Mouse (Mus musculus) hindbrain, embryonic 12.5 days (tissue): ENCODE measurements at regions not wholly inside any gene's neighbourhood (a gene's known extent, or its start where the extent isn't known, plus 50 kb on each side); places are given as distances from the start of the nearest gene placed in this dataset.

Experiments
- ATAC-seq: fragments of 200-750 bp; cut with Nextera tagmentation; 2 replicates; pipeline ENCODE4 v1.8.0; 2017; ENCODE audit warnings: moderate TSS enrichment; ENCODE audit not compliant: low FRiP score
- H3K27ac ChIP-seq: fragments of 300-500 bp; sonication (generic); 2 replicates; pipeline ENCODE4 v1.5.1; 2016; ENCODE audit warnings: mild to moderate bottlenecking
- H3K27me3 ChIP-seq: fragments of 300-500 bp; sonication (generic); 2 replicates; pipeline ENCODE4 v1.6.1; 2016; ENCODE audit warnings: mild to moderate bottlenecking
- H3K36me3 ChIP-seq: fragments of 300-500 bp; sonication (generic); 2 replicates; pipeline ENCODE4 v1.6.1; 2016; ENCODE audit warnings: mild to moderate bottlenecking
- H3K4me1 ChIP-seq: fragments of 300-500 bp; sonication (generic); 2 replicates; pipeline ENCODE4 v1.6.1; 2016
- H3K4me2 ChIP-seq: fragments of 300-500 bp; sonication (generic); replicated peaks from 2 replicates; pipeline ENCODE4 v1.6.1; 2016; ENCODE audit warnings: mild to moderate bottlenecking
- H3K4me3 ChIP-seq: fragments of 300-500 bp; sonication (generic); 2 replicates; pipeline ENCODE4 v1.5.1; 2016; ENCODE audit warnings: mild to moderate bottlenecking
- H3K9ac ChIP-seq: fragments of 300-500 bp; sonication (generic); 2 replicates; pipeline ENCODE4 v1.6.1; 2016; ENCODE audit warnings: mild to moderate bottlenecking, moderate library complexity
- H3K9me3 ChIP-seq: fragments of 300-500 bp; sonication (generic); replicated peaks from 2 replicates; pipeline ENCODE4 v1.6.1; 2016; ENCODE audit warnings: mild to moderate bottlenecking
- WGBS: fragments of 180-500 bp; shearing (Covaris S2); methylation state at CpG from one replicate; pipeline ENCODE4 v1.1.7; 2016; 5-methylcytosine and 5-hydroxymethylcytosine counted together

- 80% methylated on average over 3 of the region's 3 CpGs for WGBS
- Histone ChIP-seq H3K4me2 (no peak overlapping the region), H3K36me3 (no peaks in the 10 kb centered on the region), H3K4me3 (no peak overlapping the region), H3K9me3 (no peaks in the 10 kb centered on the region), H3K27me3 (no peaks in the 10 kb centered on the region), H3K9ac (no peak overlapping the region), H3K4me1 (no peaks in the 10 kb centered on the region), H3K27ac (no peak overlapping the region)
- no peak for ATAC-seq
Observed at GRCm38 (mm10) chr1:158124902-158125301, 231.2 kb downstream of the Brinp2 start.

- no peaks in the 10 kb centered on the region for H3K4me1 ChIP-seq
- no peak overlapping the region for H3K4me3 ChIP-seq
- H3K9ac ChIP-seq: no peak overlapping the region
- no peak for ATAC-seq
- 91% methylated on average over 2 of the region's 2 CpGs for WGBS
- no peaks in the 10 kb centered on the region for H3K9me3 ChIP-seq
- no peak overlapping the region for H3K27ac ChIP-seq
- H3K27me3 ChIP-seq: no peaks in the 10 kb centered on the region
- no peak overlapping the region for H3K4me2 ChIP-seq
- H3K36me3 ChIP-seq: no peaks in the 10 kb centered on the region
Observed at GRCm38 (mm10) chr1:158126272-158126671, 229.9 kb downstream of the Brinp2 start.

GRCm38 (mm10) chr1:158129243-158129770 lies 226.8 kb downstream of the Brinp2 start:
- no peak overlapping the region for H3K4me3 ChIP-seq
- no peak for ATAC-seq
- 90% methylated on average over 3 of the region's 3 CpGs for WGBS
- H3K9me3 ChIP-seq: no peaks in the 10 kb centered on the region
- H3K27ac ChIP-seq: no peak overlapping the region
- H3K27me3 ChIP-seq: no peaks in the 10 kb centered on the region
- H3K4me2 ChIP-seq: no peak overlapping the region
- no peaks in the 10 kb centered on the region for H3K4me1 ChIP-seq
- no peak overlapping the region for H3K9ac ChIP-seq
- no peaks in the 10 kb centered on the region for H3K36me3 ChIP-seq

- H3K27ac ChIP-seq: no peak overlapping the region
- H3K4me1 ChIP-seq: peaks cover 6% of the 10 kb centered on the region
- H3K27me3 ChIP-seq: no peaks in the 10 kb centered on the region
- H3K4me3 ChIP-seq: no peak overlapping the region
- 0 out of 2 replicates have a peak, but pooled peaks have one; percentile 58 for ATAC-seq
- H3K36me3 ChIP-seq: no peaks in the 10 kb centered on the region
- H3K9ac ChIP-seq: no peak overlapping the region
- H3K9me3 ChIP-seq: no peaks in the 10 kb centered on the region
- WGBS: 2% methylated on average over 3 of the region's 3 CpGs
- H3K4me2 ChIP-seq: no peak overlapping the region
Observed at GRCm38 (mm10) chr1:158147525-158147924, 208.6 kb downstream of the Brinp2 start.

- peaks cover 6% of the 10 kb centered on the region for H3K4me1 ChIP-seq
- H3K9me3 ChIP-seq: no peaks in the 10 kb centered on the region
- WGBS: 71% methylated on average over 5 of the region's 5 CpGs
- ATAC-seq: no peak
- no peaks in the 10 kb centered on the region for H3K36me3 ChIP-seq
- H3K27me3 ChIP-seq: no peaks in the 10 kb centered on the region
- H3K9ac ChIP-seq: no peak overlapping the region
- H3K4me2 ChIP-seq: no peak overlapping the region
- no peak overlapping the region for H3K27ac ChIP-seq
- no peak overlapping the region for H3K4me3 ChIP-seq
Observed at GRCm38 (mm10) chr1:158148035-158148434, 208.1 kb downstream of the Brinp2 start.

- no peaks in the 10 kb centered on the region for H3K36me3 ChIP-seq
- no peak overlapping the region for H3K9ac ChIP-seq
- H3K27ac ChIP-seq: no peak overlapping the region
- H3K4me2 ChIP-seq: no peak overlapping the region
- 73% methylated on average over 2 of the region's 2 CpGs for WGBS
- H3K4me3 ChIP-seq: no peak overlapping the region
- ATAC-seq: no peak
- H3K27me3 ChIP-seq: no peaks in the 10 kb centered on the region
- H3K9me3 ChIP-seq: no peaks in the 10 kb centered on the region
- H3K4me1 ChIP-seq: peaks cover 9% of the 10 kb centered on the region; the same call in 1 of the 2 replicates
Observed at GRCm38 (mm10) chr1:158161111-158161510, 195.0 kb downstream of the Brinp2 start.

- Histone ChIP-seq H3K9ac (no peak overlapping the region), H3K36me3 (no peaks in the 10 kb centered on the region), H3K4me2 (no peak overlapping the region), H3K9me3 (no peaks in the 10 kb centered on the region), H3K27me3 (no peaks in the 10 kb centered on the region), H3K4me1 (peaks cover 9% of the 10 kb centered on the region; the same call in 1 of the 2 replicates), H3K27ac (no peak overlapping the region), H3K4me3 (no peak overlapping the region)
- peak; percentile 72 for ATAC-seq
- WGBS: 39% methylated on average over 6 of the region's 6 CpGs
Observed at GRCm38 (mm10) chr1:158161533-158161932, 194.6 kb downstream of the Brinp2 start.

GRCm38 (mm10) chr1:158163411-158163810 lies 192.7 kb downstream of the Brinp2 start:
- no peak overlapping the region for H3K9ac ChIP-seq
- no peak overlapping the region for H3K4me3 ChIP-seq
- peaks cover 9% of the 10 kb centered on the region; the same call in 1 of the 2 replicates for H3K4me1 ChIP-seq
- H3K4me2 ChIP-seq: no peak overlapping the region
- H3K36me3 ChIP-seq: no peaks in the 10 kb centered on the region
- H3K9me3 ChIP-seq: no peaks in the 10 kb centered on the region
- H3K27me3 ChIP-seq: no peaks in the 10 kb centered on the region
- no peak for ATAC-seq
- no peak overlapping the region for H3K27ac ChIP-seq

GRCm38 (mm10) chr1:158170006-158170405 lies 186.1 kb downstream of the Brinp2 start:
- Histone ChIP-seq H3K36me3 (no peaks in the 10 kb centered on the region), H3K4me3 (no peak overlapping the region), H3K4me1 (no peaks in the 10 kb centered on the region), H3K27ac (no peak overlapping the region), H3K27me3 (no peaks in the 10 kb centered on the region), H3K9ac (no peak overlapping the region), H3K9me3 (no peaks in the 10 kb centered on the region), H3K4me2 (no peak overlapping the region)
- no peak for ATAC-seq
- 47% methylated on average over 3 of the region's 3 CpGs for WGBS

- Histone ChIP-seq H3K36me3 (no peaks in the 10 kb centered on the region), H3K27ac (no peak overlapping the region), H3K4me3 (no peak overlapping the region), H3K4me1 (no peaks in the 10 kb centered on the region), H3K4me2 (no peak overlapping the region), H3K9ac (no peak overlapping the region), H3K27me3 (no peaks in the 10 kb centered on the region), H3K9me3 (no peaks in the 10 kb centered on the region)
- ATAC-seq: no peak
- 59% methylated on average over 4 of the region's 4 CpGs for WGBS
Observed at GRCm38 (mm10) chr1:158180095-158180494, 176.0 kb downstream of the Brinp2 start.

- H3K4me2 ChIP-seq: no peak overlapping the region
Observed at GRCm38 (mm10) chr1:158181296-158181695, 174.8 kb downstream of the Brinp2 start.

GRCm38 (mm10) chr1:158187651-158188050 lies 168.5 kb downstream of the Brinp2 start:
- Histone ChIP-seq H3K27me3 (no peaks in the 10 kb centered on the region), H3K36me3 (no peaks in the 10 kb centered on the region), H3K4me1 (no peaks in the 10 kb centered on the region), H3K4me2 (no peak overlapping the region), H3K4me3 (no peak overlapping the region), H3K9me3 (no peaks in the 10 kb centered on the region), H3K9ac (no peak overlapping the region), H3K27ac (no peak overlapping the region)
- no peak for ATAC-seq
- 67% methylated on average over 8 of the region's 8 CpGs for WGBS

More at GRCm38 (mm10) chr1:158181296-158181695, 174.8 kb downstream of the Brinp2 start:
- no peaks in the 10 kb centered on the region for H3K36me3 ChIP-seq
- H3K4me3 ChIP-seq: no peak overlapping the region
- no peak overlapping the region for H3K27ac ChIP-seq
- no peak overlapping the region for H3K9ac ChIP-seq
- 86% methylated on average over 1 of the region's 1 CpGs for WGBS
- H3K4me1 ChIP-seq: no peaks in the 10 kb centered on the region
- no peaks in the 10 kb centered on the region for H3K9me3 ChIP-seq
- no peak for ATAC-seq
- H3K27me3 ChIP-seq: no peaks in the 10 kb centered on the region

GRCm38 (mm10) chr1:158192841-158193551 lies 163.1 kb downstream of the Brinp2 start:
- Histone ChIP-seq H3K36me3 (no peaks in the 10 kb centered on the region), H3K9me3 (no peaks in the 10 kb centered on the region), H3K4me1 (peaks cover 6% of the 10 kb centered on the region), H3K9ac (no peak overlapping the region), H3K4me2 (no peak overlapping the region), H3K4me3 (no peak overlapping the region), H3K27me3 (no peaks in the 10 kb centered on the region), H3K27ac (no peak overlapping the region)
- no peak for ATAC-seq
- 51% methylated on average over 12 of the region's 12 CpGs for WGBS
